Mouse (Mus musculus) small intestine, adult 2 months (tissue): ENCODE measurements around the gene Apobec3.

Source experiments
- CTCF ChIP-seq: fragments of 200-500 bp; IDR thresholded peaks from 2 replicates; pipeline ENCODE4 v1.5.1; 2012; ENCODE audit warnings: low read depth, mild to moderate bottlenecking, control low read depth, inconsistent platforms, low read length, moderate library complexity, mixed read lengths; ENCODE audit not compliant: insufficient replicate concordance, insufficient read length; ENCODE audit errors: extremely low read depth
- POLR2A ChIP-seq: fragments of 200-500 bp; IDR thresholded peaks from 2 replicates; pipeline ENCODE4 v1.6.1; 2012; ENCODE audit warnings: low read depth, mild to moderate bottlenecking, control low read depth, inconsistent platforms, low read length, moderate library complexity

DNA sequence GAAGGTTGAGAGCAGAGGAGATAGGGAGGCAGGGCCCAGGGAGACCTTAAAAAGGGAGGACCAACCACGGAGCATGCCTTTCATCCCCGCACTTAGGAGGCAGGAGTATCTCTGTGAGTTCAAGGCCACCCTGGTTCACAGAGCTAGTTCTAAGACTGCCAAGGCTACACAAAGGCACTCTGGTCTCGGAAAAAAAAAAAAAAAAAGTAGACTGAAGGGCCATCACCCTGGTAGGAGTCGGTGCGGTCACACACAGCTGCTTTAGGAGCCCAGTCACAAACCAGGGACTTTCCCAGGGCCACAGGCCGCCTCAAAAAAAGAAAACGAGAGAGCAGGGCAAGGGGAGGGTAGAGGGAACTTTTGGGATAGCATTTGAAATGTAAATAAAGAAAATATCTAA is 9.3 kb downstream of the Apobec3 start:
- TF ChIP-seq CTCF (no peak), POLR2A (no peak)
